Mouse (Mus musculus): ENCODE measurements around the gene Trio.

DNA sequence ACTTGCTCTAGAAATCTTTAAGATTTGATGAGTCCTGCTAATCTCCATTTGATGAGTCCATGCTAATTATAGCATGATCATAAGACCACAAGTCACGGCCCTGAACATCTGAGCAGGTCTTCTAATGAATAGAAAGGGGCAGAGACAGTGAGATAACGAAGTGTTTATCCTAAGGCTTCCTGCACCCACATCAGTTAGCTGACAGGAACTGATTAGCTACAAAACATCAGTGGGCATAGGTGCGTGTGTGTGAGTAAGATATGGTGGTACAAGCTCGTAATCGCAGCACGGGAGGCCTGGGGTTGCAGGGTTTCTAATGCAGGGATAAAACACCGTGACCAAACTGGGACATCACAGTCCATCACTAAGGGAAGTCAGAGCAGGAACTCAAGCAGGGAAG lies 37.7 kb downstream of the Trio start:
- TF ChIP-seq EP300 (optimal IDR thresholded peaks at IDR 0.05) (no peak), CTCF (IDR thresholded peaks at IDR 0.05; ENCODE audit: low read depth) (no peak)

Data from stomach, postnatal 0 days (tissue).